Mouse (Mus musculus) hindbrain, embryonic 13.5 days (tissue): ENCODE measurements around the gene Mesd. TPM values are rescaled to one million over a fixed set of nuclear protein-coding genes. Genes with fewer than 3 reads are reported as not detected.

ENCODE experiments used
- ATAC-seq: fragments of 200-750 bp; cut with Nextera tagmentation; 2 replicates; pipeline ENCODE4 v1.8.0; 2017; ENCODE audit warnings: moderate TSS enrichment; ENCODE audit not compliant: low FRiP score
- H3K27ac ChIP-seq: fragments of 300-500 bp; sonication (generic); 2 replicates; pipeline ENCODE4 v1.5.1; 2015; ENCODE audit warnings: inconsistent platforms, mild to moderate bottlenecking, moderate library complexity
- H3K27me3 ChIP-seq: fragments of 300-500 bp; sonication (generic); 2 replicates; pipeline ENCODE4 v1.6.1; 2015; ENCODE audit warnings: mild to moderate bottlenecking, inconsistent platforms
- H3K36me3 ChIP-seq: fragments of 300-500 bp; sonication (generic); 2 replicates; pipeline ENCODE4 v1.6.1; 2015; ENCODE audit warnings: mild to moderate bottlenecking, inconsistent platforms
- H3K4me1 ChIP-seq: fragments of 300-500 bp; sonication (generic); replicated peaks from 2 replicates; pipeline ENCODE4 v1.6.1; 2015; ENCODE audit warnings: inconsistent platforms
- H3K4me2 ChIP-seq: fragments of 300-500 bp; sonication (generic); 2 replicates; pipeline ENCODE4 v1.6.1; 2015; ENCODE audit warnings: inconsistent platforms, mild to moderate bottlenecking, moderate library complexity
- H3K4me3 ChIP-seq: fragments of 300-500 bp; sonication (generic); 2 replicates; pipeline ENCODE4 v1.5.1; 2015; ENCODE audit warnings: mild to moderate bottlenecking, inconsistent platforms
- H3K9ac ChIP-seq: fragments of 300-500 bp; sonication (generic); 2 replicates; pipeline ENCODE4 v1.6.1; 2015; ENCODE audit warnings: mild to moderate bottlenecking, inconsistent platforms
- H3K9me3 ChIP-seq: fragments of 300-500 bp; sonication (generic); 2 replicates; pipeline ENCODE4 v1.6.1; 2016; ENCODE audit warnings: inconsistent platforms
- WGBS: fragments of 180-500 bp; shearing (Covaris S2); methylation state at CpG from one replicate; pipeline ENCODE4 v1.1.7; 2015; 5-methylcytosine and 5-hydroxymethylcytosine counted together
- polyA plus RNA-seq: library from polyadenylated mRNA; unstranded; fragments of >200 nt; fragmentation: Nextera tagmentation; extraction: Ambion mirVana; gene quantifications from 2 replicates; pipeline ENCODE4 v1.2.1, GENCODE M21; 2015

The Mesd gene
- polyA plus RNA-seq, 1 experiment from 2014 or later: 74.5 TPM

- Histone ChIP-seq H3K27me3 (no peaks in the 10 kb centered on the region), H3K9me3 (no peaks in the 10 kb centered on the region), H3K36me3 (no peaks in the 10 kb centered on the region), H3K4me2 (no peak overlapping the region), H3K27ac (no peak overlapping the region), H3K9ac (no peak overlapping the region), H3K4me3 (no peak overlapping the region), H3K4me1 (no peaks in the 10 kb centered on the region)
- WGBS: 90% methylated on average over 8 of the region's 8 CpGs
- no peak for ATAC-seq
These were observed 57.4 kb downstream of the Mesd start for GRCm38 (mm10) chr7:83941701-83942101.

- Histone ChIP-seq H3K27ac (no peak overlapping the region), H3K27me3 (no peaks in the 10 kb centered on the region), H3K9ac (no peak overlapping the region), H3K4me1 (no peaks in the 10 kb centered on the region), H3K9me3 (no peaks in the 10 kb centered on the region), H3K4me2 (no peak overlapping the region), H3K36me3 (no peaks in the 10 kb centered on the region), H3K4me3 (no peak overlapping the region)
- WGBS: 72% methylated on average over 7 of the region's 7 CpGs
- no peak for ATAC-seq
These were observed 64.5 kb downstream of the Mesd start for GRCm38 (mm10) chr7:83948743-83949142.

GRCm38 (mm10) chr7:83949662-83950061, 65.4 kb downstream of the Mesd start:
- no peak for ATAC-seq

More at GRCm38 (mm10) chr7:83949662-83950061, 65.4 kb downstream of the Mesd start:
- H3K27ac ChIP-seq: no peak overlapping the region
- H3K9ac ChIP-seq: no peak overlapping the region
- no peaks in the 10 kb centered on the region for H3K9me3 ChIP-seq
- no peaks in the 10 kb centered on the region for H3K36me3 ChIP-seq
- no peak overlapping the region for H3K4me2 ChIP-seq
- WGBS: 67% methylated on average over 6 of the region's 6 CpGs
- H3K4me1 ChIP-seq: no peaks in the 10 kb centered on the region
- H3K27me3 ChIP-seq: no peaks in the 10 kb centered on the region
- no peak overlapping the region for H3K4me3 ChIP-seq

Other genes starting within 250 kb of the Mesd start
- gene Il16, start 138.7 kb upstream of the Mesd start, polyA plus RNA-seq: 1.4 and 1.6 TPM in 2 replicates
- gene Cfap161, start 89.6 kb upstream of the Mesd start, polyA plus RNA-seq: 0.87 and 1.6 TPM in 2 replicates
- gene Tlnrd1, start 161 bp upstream of the Mesd start, polyA plus RNA-seq: 7.5 and 7.6 TPM in 2 replicates
- 0.41 and 0.49 TPM in 2 replicates for gene Cemip, start 202.0 kb downstream of the Mesd start, polyA plus RNA-seq